Mouse (Mus musculus) gastrocnemius, postnatal 36 days (tissue): Measurements from ENCODE around the gene Ighmbp2. TPM values are rescaled to one million over a fixed set of nuclear protein-coding genes. Genes with fewer than 3 reads are reported as not detected.

Experiments used
- DNase-seq, 2 experiments: peaks; one replicate each; pipeline ENCODE4 v3.0.0; 2022
- intact Hi-C: fragments of 180-260 bp; cut with DNase I; formaldehyde crosslinking; loops from one replicate; pipeline ENCODE4 v1.15.1; 2025
- long read RNA-seq, 2 experiments: library from polyadenylated mRNA; stranded (forward); transcript quantifications; one replicate each; pipeline ENCODE4 v2.0.0; 2021
- total RNA-seq, 2 experiments: library from RNA; stranded (reverse); gene quantifications; 2 replicates each; pipeline ENCODE4 v1.2.3; 2021

The Ighmbp2 gene
- total RNA-seq: 1 to 10 TPM; 3.3 to 4.6 TPM
- long read RNA-seq, experiment 1, full-length matches to known transcripts: 1 of 5 reads
- long read RNA-seq, experiment 1, partial matches to known transcripts: 2 of 5 reads
- long read RNA-seq, experiment 1, other reads (novel, unspliced or antisense): 2 of 5 reads
- long read RNA-seq, experiment 2, full-length matches to known transcripts: 1 of 3 reads
- long read RNA-seq, experiment 2, partial matches to known transcripts: 1 of 3 reads
- long read RNA-seq, experiment 2, other reads (novel, unspliced or antisense): 1 of 3 reads

DNA sequence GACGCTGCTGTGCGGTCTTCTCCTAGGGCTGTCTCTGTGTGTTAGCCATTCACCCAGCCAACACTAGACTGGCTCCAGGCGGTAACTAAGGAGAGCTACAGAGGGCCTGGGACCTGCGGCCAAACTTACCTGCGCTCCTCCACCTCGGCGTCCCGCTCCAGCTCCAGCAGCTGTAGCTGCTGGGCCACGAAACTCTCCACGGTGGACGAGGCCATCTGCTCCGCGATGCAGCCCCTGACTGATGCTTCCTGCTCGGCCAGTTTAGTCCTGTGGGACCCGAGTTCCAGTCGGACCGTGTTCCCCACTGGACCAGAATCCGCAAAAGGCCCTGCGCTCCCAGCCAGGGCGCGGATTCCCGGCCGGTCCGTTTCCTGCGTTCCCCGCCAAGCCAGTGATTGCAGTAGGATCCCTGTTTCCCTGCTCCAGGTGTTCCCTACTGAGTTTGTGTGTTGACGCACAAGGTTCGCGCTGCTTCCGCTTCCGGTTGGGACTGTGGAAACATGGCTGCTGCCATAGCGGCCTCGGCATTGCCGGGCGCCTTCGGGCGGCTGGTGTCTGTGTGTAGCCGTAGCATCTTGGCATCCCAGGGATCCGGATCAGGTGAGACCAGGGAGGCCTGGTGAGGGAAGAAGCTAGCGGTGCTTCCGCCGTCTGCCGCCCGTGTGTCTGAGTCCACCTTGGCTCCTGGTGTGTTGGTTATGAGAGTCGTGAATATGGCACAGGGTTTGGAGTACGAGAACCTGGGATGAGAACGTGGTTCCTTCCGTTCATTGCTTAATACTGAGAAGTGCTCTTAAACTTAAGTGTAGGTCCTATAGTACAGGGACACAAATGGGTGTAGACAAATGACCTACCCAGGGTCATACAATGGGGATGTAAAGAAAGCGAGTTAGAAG, at the start of gene Ighmbp2, which contains the start of gene Mrpl21:
Ighmbp2 (minus strand) TSS at position 446 of the 896 bp plus-strand sequence.
Mrpl21 (plus strand) TSS at position 330 of the 896 bp plus-strand sequence.
- intact Hi-C loops: no loop called here
- DNase-seq: peak; percentile 83 to 92

GRCm38 (mm10) chr19:3326479-3327047, 43.7 kb upstream of the Ighmbp2 start:
- intact Hi-C loops: no loop called here
- no peak for DNase-seq

DNA sequence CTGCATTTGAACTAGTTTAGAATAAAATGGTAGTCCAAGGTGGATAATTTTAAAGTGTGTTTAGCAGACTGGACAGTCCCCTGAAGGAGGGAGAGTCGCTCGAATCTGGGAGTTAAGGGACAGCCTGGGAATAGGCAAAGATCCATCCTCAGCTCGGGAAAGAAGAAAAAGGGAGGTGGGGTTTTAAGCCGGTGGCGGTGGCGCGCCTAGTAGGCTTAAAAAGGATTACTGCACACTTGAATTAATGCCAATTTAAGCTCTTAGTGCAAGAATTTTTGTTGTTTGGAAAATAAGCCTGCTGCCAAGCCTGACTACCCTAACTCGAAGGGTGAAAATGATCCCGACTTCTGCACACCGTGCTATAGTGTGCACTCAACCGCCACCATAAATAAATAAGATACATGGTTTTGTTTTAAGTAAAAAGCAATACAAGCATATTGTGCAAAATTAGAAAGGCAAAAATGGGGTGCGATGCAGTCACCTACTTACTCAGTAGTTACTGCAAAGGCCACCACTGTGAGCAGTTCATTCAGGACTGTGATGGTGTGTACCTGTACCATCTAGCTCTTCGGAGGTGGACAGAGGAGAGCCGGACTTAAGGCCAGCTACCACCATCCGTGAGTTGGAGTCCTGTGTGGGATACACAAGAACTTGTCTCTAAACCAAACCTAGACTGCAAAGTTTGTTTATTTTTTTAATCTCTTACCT, 43.1 kb upstream of the Ighmbp2 start:
- DNase-seq: no peak
- intact Hi-C loops: no loop called here

DNA sequence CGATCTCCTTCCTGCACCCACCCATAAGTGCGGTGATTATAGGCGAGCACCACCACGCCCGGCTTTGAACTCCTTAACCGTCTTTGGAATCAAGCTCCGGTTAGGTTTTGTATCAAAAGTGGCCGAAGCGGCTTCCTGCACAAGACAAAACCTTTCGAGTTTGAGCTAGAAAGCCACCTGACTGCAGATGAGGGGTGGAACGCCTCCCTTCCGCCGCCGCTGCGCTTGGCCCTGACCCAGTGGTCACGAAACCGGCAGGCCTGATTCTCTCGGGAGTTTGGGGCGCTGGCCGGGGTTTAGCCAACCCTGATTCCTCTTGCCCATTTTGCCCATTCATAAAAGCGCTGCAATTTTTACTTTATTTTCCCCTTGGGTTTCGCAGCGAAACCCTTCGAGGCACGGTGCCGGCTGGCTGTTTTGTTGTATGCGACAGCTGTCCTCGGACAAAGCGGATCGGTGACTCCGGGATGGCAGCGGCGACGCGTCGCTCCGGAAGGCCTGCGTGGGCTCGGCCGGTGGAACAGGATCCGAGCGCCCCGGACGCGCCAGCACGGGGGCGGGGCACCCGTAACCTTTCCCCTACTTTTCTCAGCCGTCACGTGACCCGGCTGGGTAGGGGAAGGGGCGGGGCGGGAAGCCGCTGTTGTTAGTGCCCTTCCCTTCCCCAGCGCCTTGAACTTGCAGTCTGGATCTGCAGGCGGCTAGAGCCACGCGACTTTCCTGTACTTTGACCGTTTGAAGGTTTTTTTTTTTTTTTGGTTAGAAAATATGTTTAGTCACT, 42.3 kb upstream of the Ighmbp2 start:
- intact Hi-C loops: no loop called here
- peak; percentile 89 to 94 for DNase-seq

DNA sequence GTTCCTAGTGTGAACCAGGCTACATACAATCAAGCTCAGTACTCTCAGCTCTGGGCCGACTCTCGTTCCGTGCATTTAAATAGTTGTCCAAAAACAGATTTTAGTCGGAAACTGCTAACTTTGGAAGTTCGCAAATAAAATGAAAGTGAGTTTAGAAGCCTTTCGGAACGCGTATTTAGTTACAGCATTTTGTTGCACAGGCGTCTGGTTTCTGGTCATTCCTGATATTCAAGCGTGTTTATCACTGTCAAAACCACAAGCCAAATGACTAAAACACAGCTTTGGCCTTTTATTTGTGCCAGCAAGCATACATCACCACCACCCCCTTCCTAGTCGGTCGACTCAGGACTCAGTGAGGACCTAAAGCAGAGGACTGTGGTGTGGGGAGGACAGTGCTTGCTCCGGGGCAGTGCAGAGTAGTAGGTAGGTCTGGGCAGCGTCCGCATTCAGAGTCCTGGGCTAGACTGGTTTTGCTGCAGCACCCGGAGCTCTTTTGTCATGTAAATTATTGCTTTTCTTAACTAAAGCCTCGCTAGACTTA, 41.5 kb upstream of the Ighmbp2 start:
- intact Hi-C loops: no loop called here
- no peak for DNase-seq

DNA sequence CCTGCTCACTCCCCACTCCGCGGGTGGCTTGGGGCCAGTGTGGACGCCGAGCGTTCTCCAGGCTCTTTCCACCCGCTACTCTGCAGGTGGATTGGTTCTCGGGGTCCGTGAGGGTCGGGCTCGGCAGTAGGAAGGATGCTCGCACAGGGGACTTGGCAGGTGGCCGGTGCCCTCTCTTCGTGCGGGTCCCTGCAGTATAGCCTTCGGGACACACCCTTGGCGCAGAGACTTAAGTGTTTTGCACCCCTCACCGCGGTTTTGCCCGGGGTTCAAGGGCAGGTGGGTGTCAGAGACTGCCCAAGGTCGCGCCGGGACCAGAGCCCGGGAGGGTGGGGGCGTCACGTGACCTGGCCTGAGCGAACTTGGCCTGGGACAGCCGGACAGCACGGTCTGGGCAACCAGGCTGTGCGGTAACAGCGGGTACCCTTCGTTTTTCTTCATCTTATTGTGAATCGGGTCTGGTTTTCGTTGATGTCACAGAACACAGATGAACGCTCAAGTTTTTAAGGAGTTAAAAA, 41.0 kb upstream of the Ighmbp2 start:
- DNase-seq: peak; percentile 71 to 72
- intact Hi-C loops: no loop called here

GRCm38 (mm10) chr19:3323201-3323621, 40.4 kb upstream of the Ighmbp2 start:
- peak; percentile 83 for DNase-seq
- intact Hi-C loops: no loop called here

GRCm38 (mm10) chr19:3322261-3322969, 39.6 kb upstream of the Ighmbp2 start, which contains the start of gene Cpt1a:
Gene Cpt1a, plus strand, starts transcription at chr19:3322334.
- intact Hi-C loops: no loop called here

DNA sequence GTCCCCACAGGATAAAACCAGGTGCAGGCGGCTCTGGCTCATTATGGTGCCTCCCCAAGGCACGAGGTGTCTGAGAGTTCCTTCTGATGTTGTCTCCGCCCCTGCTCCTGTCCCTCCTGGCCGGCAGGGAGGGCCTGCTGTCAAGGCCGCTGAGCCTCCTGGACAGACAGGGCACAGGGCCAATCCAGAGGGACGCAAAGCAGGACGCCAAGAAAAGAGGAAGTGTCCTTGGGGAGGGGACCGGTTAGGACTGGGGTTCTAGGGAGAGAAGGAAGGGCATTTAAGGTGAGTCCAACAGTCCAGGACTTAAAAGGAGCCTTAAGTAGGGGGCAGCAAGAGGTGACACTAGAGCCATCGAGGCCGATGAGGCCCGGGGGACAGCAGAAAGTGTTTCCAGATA, 38.8 kb upstream of the Ighmbp2 start:
- peak; percentile 41 to 59 for DNase-seq
- intact Hi-C loops: loop anchor here (2.0 kb wide), 1 partner anchor 35 kb away; no protein-coding TSS in a partner anchor

More at GRCm38 (mm10) chr19:3322261-3322969, 39.6 kb upstream of the Ighmbp2 start, which contains the start of gene Cpt1a:
- DNase-seq: peak; percentile 32 to 43

DNA sequence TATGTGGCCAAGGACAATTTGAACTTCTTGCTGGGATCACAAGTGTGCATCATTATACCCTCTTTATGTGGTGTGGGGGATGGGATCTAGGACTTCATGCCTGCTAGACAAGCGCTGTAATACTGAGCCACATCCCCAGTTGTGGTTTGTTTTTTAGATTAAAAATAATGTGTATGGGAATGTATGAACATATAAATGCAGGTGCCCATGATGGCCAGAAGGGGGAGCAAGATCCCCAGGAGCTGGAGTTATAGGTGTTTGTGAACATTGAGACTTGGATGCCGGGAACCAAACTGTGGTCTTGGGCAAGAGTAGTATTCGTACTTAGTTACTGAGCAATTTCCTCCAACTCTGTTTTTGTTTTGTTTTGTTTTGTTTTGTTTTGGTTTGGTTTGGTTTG, 38.0 kb upstream of the Ighmbp2 start:
- intact Hi-C loops: loop anchor here (2.0 kb wide), 1 partner anchor 36 kb away; no protein-coding TSS in a partner anchor
- DNase-seq: no peak

DNA sequence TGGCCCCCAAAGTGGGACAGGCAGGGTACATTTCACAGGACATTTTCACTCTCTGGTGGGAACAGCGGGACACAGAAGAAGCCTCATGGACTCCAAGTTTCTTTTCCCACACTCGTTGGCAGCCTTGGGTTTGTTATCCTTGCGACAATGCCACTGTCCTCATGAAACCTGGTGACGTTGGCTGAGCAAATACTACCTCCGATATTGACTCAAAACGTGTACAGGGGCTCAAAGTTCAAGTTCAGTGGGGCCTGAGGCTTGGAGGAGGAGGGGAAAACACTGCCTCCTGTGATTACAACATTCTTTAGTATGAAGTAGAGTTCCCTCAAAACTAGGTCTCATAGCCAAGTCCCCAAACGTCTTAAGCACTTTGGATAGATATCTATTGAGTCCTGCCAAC, 37.3 kb upstream of the Ighmbp2 start:
- DNase-seq: no peak
- intact Hi-C loops: loop anchor here (2.0 kb wide), 1 partner anchor 37 kb away; no protein-coding TSS in a partner anchor

GRCm38 (mm10) chr19:3319341-3319740, 36.5 kb upstream of the Ighmbp2 start:
- intact Hi-C loops: loop anchor here (5.0 kb wide), 1 partner anchor 118 kb away; no protein-coding TSS in a partner anchor

DNA sequence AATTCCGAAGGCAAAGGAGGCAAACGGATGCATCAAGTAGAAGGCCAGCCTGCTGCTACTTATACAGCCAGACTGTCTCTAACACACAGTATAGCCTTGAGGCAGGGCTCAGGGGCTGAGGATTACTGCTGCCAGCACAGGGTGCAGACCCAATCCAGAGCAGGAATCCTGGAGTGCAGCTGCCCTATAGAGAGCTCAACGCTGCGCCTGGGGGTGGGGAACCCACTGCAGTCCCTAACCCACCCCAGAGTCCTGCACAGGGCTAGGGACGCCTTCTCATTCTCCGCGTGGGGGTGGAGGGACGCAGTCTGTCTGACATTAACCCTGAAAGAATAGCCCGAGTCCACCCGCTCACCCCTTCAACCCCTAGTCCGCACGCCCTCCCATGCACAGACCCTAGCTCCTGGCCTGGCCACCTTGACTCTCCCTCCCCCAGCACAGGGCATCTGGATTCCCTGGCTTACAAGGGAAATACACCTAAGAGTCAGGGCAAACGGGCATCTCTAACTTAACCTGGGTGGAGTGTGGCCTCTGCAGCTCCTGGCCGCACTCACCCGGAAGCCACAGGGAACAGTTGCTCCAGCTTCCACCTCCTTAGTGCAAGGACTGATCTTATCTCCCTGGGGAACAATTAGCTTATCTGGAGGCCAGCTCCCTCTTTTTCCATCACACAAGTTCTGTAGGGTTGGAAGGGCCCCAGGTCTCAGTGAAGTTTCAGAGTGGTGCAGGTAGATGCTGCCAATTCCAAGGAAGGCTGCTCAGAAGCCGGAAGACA, 24.5 kb upstream of the Ighmbp2 start:
- intact Hi-C loops: no loop called here

More at GRCm38 (mm10) chr19:3319341-3319740, 36.5 kb upstream of the Ighmbp2 start:
- DNase-seq: no peak

GRCm38 (mm10) chr19:3304017-3304416, 21.2 kb upstream of the Ighmbp2 start:
- intact Hi-C loops: no loop called here

More for the DNA sequence above, 24.5 kb upstream of the Ighmbp2 start:
- DNase-seq: no peak

DNA sequence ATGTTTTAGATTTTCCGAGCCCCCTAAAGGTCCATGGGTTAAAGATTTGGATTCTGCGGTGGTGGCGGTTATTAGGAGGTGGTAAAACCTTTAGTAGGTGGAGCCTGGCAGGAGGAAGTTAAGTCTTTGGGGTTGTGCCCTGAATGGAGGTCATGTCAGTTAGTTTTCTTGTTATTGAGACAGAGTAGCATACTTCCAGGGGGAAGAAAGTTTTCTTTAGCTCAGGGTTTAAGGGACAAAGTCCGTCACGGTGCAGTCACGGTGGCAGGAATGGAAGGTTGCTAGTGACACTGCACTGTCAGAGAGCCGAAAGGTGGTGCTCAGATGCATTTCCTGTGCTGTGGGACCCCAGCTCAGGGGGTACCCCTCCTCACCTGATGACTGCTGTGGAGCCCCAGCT, 15.0 kb upstream of the Ighmbp2 start:
- no peak for DNase-seq
- intact Hi-C loops: no loop called here

More at GRCm38 (mm10) chr19:3304017-3304416, 21.2 kb upstream of the Ighmbp2 start:
- DNase-seq: no peak

GRCm38 (mm10) chr19:3297034-3297433, 14.2 kb upstream of the Ighmbp2 start:
- no peak for DNase-seq
- intact Hi-C loops: no loop called here

DNA sequence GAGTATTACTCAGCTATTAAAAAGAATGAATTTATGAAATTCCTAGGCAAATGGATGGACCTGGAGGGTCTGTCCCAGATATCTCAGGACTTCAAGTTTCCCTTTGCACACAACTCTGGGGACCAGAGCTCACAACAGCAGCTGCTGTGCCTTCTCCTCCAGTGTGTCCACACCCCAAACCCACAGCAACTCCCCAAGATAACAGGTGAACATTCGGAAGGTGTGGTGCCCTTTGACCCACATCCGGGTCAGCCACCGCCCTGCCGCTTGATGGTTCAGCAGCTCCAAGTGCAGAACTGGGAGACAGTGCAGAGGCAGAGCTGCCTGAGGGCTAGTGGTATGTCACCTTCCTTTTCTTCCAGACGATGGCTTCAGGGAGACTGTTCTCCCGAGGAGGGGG, 12.4 kb upstream of the Ighmbp2 start:
- intact Hi-C loops: no loop called here

More for the DNA sequence above, 12.4 kb upstream of the Ighmbp2 start:
- DNase-seq: no peak
